Mouse (Mus musculus): Measurements from ENCODE around the gene Eid3. TPM values are rescaled to one million over a fixed set of nuclear protein-coding genes. Genes with fewer than 3 reads are reported as not detected.

Gene Eid3
- polyA plus RNA-seq, 1 experiment, result 0.09 TPM

GRCm38 (mm10) chr10:82876076-82876796 lies 9.8 kb downstream of the Eid3 start:
- Histone ChIP-seq H3K27me3 (replicated peaks; ENCODE audit: control insufficient read depth, insufficient read depth, low read length) (no peaks in the 10 kb centered on the region), H3K36me3 (ENCODE audit: control insufficient read depth, insufficient read depth, low read length) (peaks cover 5% of the 10 kb centered on the region), H3K4me3 (ENCODE audit: insufficient read depth, low read depth, low read length) (no peak overlapping the region), H3K27ac (ENCODE audit: insufficient read depth, low read depth, low read length) (no peak overlapping the region), H3K4me1 (ENCODE audit: control insufficient read depth, insufficient read depth, low read length) (peaks cover 7% of the 10 kb centered on the region; the same call in 1 of the 2 replicates)
- 60% methylated on average over 16 of the region's 16 CpGs for WGBS
- peak; percentile 53 for TF ChIP-seq CTCF (conservative IDR thresholded peaks at IDR 0.05; ENCODE audit: insufficient read depth, insufficient read length, low read depth, low read length)
- TF ChIP-seq POLR2A (IDR thresholded peaks at IDR 0.05; ENCODE audit: low read depth, low read length), result no peak
- peak; percentile 56 for DNase-seq

GRCm38 (mm10) chr10:82887354-82887753 lies 20.9 kb downstream of the Eid3 start:
- peaks cover 9% of the 10 kb centered on the region; the same call in 1 of the 2 replicates for H3K36me3 ChIP-seq (ENCODE audit: control insufficient read depth, insufficient read depth, low read length)
- H3K27me3 ChIP-seq (replicated peaks; ENCODE audit: control insufficient read depth, insufficient read depth, low read length), result no peaks in the 10 kb centered on the region
- H3K4me1 ChIP-seq (ENCODE audit: control insufficient read depth, insufficient read depth, low read length), result peaks cover 18% of the 10 kb centered on the region
- DNase-seq, result no peak
- no peak overlapping the region for H3K4me3 ChIP-seq (ENCODE audit: insufficient read depth, low read depth, low read length)
- no peak overlapping the region for H3K27ac ChIP-seq (ENCODE audit: insufficient read depth, low read depth, low read length)
- no peak for TF ChIP-seq CTCF (conservative IDR thresholded peaks at IDR 0.05; ENCODE audit: insufficient read depth, insufficient read length, low read depth, low read length)
- WGBS, result 75% methylated on average over 6 of the region's 6 CpGs

GRCm38 (mm10) chr10:82888576-82888975 lies 22.1 kb downstream of the Eid3 start:
- Histone ChIP-seq H3K4me1 (ENCODE audit: control insufficient read depth, insufficient read depth, low read length) (peaks cover 18% of the 10 kb centered on the region), H3K4me3 (ENCODE audit: insufficient read depth, low read depth, low read length) (no peak overlapping the region), H3K36me3 (ENCODE audit: control insufficient read depth, insufficient read depth, low read length) (peaks cover 7% of the 10 kb centered on the region; the same call in 1 of the 2 replicates), H3K27me3 (replicated peaks; ENCODE audit: control insufficient read depth, insufficient read depth, low read length) (no peaks in the 10 kb centered on the region), H3K27ac (ENCODE audit: insufficient read depth, low read depth, low read length) (no peak overlapping the region)
- 47% methylated on average over 8 of the region's 8 CpGs for WGBS
- peak; percentile 40 for DNase-seq
- TF ChIP-seq CTCF (conservative IDR thresholded peaks at IDR 0.05; ENCODE audit: insufficient read depth, insufficient read length, low read depth, low read length), result no peak
- TF ChIP-seq POLR2A (IDR thresholded peaks at IDR 0.05; ENCODE audit: low read depth, low read length), result no peak

- peak; percentile 91 for DNase-seq
- WGBS, result 27% methylated on average over 9 of the region's 9 CpGs
- TF ChIP-seq POLR2A (IDR thresholded peaks at IDR 0.05; ENCODE audit: low read depth, low read length), result no peak
- TF ChIP-seq CTCF (conservative IDR thresholded peaks at IDR 0.05; ENCODE audit: insufficient read depth, insufficient read length, low read depth, low read length), result no peak
These were observed 23.1 kb downstream of the Eid3 start for GRCm38 (mm10) chr10:82889447-82889973.

GRCm38 (mm10) chr10:82890936-82891335 lies 24.5 kb downstream of the Eid3 start:
- Histone ChIP-seq H3K36me3 (ENCODE audit: control insufficient read depth, insufficient read depth, low read length) (peaks cover 6% of the 10 kb centered on the region; the same call in 1 of the 2 replicates), H3K27ac (ENCODE audit: insufficient read depth, low read depth, low read length) (no peak overlapping the region), H3K4me1 (ENCODE audit: control insufficient read depth, insufficient read depth, low read length) (peaks cover 18% of the 10 kb centered on the region), H3K27me3 (replicated peaks; ENCODE audit: control insufficient read depth, insufficient read depth, low read length) (no peaks in the 10 kb centered on the region), H3K4me3 (ENCODE audit: insufficient read depth, low read depth, low read length) (no peak overlapping the region)
- TF ChIP-seq CTCF (conservative IDR thresholded peaks at IDR 0.05; ENCODE audit: insufficient read depth, insufficient read length, low read depth, low read length) (no peak), POLR2A (IDR thresholded peaks at IDR 0.05; ENCODE audit: low read depth, low read length) (no peak)
- 64% methylated on average over 2 of the region's 2 CpGs for WGBS
- no peak for DNase-seq

More at GRCm38 (mm10) chr10:82889447-82889973, 23.1 kb downstream of the Eid3 start:
- H3K27me3 ChIP-seq (replicated peaks; ENCODE audit: control insufficient read depth, insufficient read depth, low read length), result no peaks in the 10 kb centered on the region
- peaks cover 18% of the 10 kb centered on the region for H3K4me1 ChIP-seq (ENCODE audit: control insufficient read depth, insufficient read depth, low read length)
- H3K4me3 ChIP-seq (ENCODE audit: insufficient read depth, low read depth, low read length), result no peak overlapping the region
- no peak overlapping the region for H3K27ac ChIP-seq (ENCODE audit: insufficient read depth, low read depth, low read length)
- H3K36me3 ChIP-seq (ENCODE audit: control insufficient read depth, insufficient read depth, low read length), result peaks cover 6% of the 10 kb centered on the region; the same call in 1 of the 2 replicates

- no peaks in the 10 kb centered on the region for H3K27me3 ChIP-seq (replicated peaks; ENCODE audit: control insufficient read depth, insufficient read depth, low read length)
- peaks cover 6% of the 10 kb centered on the region; the same call in 1 of the 2 replicates for H3K36me3 ChIP-seq (ENCODE audit: control insufficient read depth, insufficient read depth, low read length)
- no peak overlapping the region for H3K4me3 ChIP-seq (ENCODE audit: insufficient read depth, low read depth, low read length)
- H3K4me1 ChIP-seq (ENCODE audit: control insufficient read depth, insufficient read depth, low read length), result peaks cover 18% of the 10 kb centered on the region
- DNase-seq, result peak; percentile 46
- no peak overlapping the region for H3K27ac ChIP-seq (ENCODE audit: insufficient read depth, low read depth, low read length)
- TF ChIP-seq POLR2A (IDR thresholded peaks at IDR 0.05; ENCODE audit: low read depth, low read length), result no peak
- no peak for TF ChIP-seq CTCF (conservative IDR thresholded peaks at IDR 0.05; ENCODE audit: insufficient read depth, insufficient read length, low read depth, low read length)
- WGBS, result 56% methylated on average over 7 of the region's 7 CpGs
These were observed 25.0 kb downstream of the Eid3 start for GRCm38 (mm10) chr10:82891427-82891826.

GRCm38 (mm10) chr10:82892442-82893055 lies 26.1 kb downstream of the Eid3 start:
- WGBS, result 80% methylated on average over 9 of the region's 9 CpGs
- TF ChIP-seq POLR2A (IDR thresholded peaks at IDR 0.05; ENCODE audit: low read depth, low read length), result no peak
- no peak for TF ChIP-seq CTCF (conservative IDR thresholded peaks at IDR 0.05; ENCODE audit: insufficient read depth, insufficient read length, low read depth, low read length)
- peak; percentile 19 for DNase-seq
- Histone ChIP-seq H3K27ac (ENCODE audit: insufficient read depth, low read depth, low read length) (no peak overlapping the region), H3K27me3 (replicated peaks; ENCODE audit: control insufficient read depth, insufficient read depth, low read length) (no peaks in the 10 kb centered on the region), H3K4me1 (ENCODE audit: control insufficient read depth, insufficient read depth, low read length) (peaks cover 18% of the 10 kb centered on the region), H3K36me3 (ENCODE audit: control insufficient read depth, insufficient read depth, low read length) (0 out of 2 replicates have a peak, but pooled peaks cover 1% of the 10 kb centered on the region), H3K4me3 (ENCODE audit: insufficient read depth, low read depth, low read length) (no peak overlapping the region)

All from kidney, adult 2 months (tissue).